Mouse (Mus musculus) mature B cell (primary cell): Measurements from ENCODE around the gene Aldob.

Experiments
- in situ Hi-C: fragments of 300-500 bp; cut with MboI; formaldehyde crosslinking; loops from 2 replicates; pipeline ENCODE4 v1.14.3; 2019

Gene Aldob

DNA sequence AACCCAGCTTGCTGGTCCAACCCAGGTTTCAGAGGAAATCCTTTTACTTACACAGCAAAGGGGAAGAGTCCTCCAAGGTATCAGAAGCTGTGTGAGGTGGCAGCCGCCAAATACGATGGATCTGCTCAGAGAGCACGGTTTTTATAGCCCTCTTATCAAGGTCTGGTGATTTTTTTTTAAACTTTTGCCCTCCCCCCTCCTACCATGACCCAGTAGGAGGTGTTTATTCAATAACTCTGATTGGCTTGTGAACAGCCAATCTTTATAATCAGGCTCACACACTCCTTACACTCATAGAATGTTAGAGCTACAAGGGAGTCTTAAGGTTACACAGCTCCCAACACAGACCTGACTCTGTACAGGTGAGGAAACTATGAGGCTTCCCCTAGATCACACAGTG, at the start of gene Aldob:
Aldob (minus strand) TSS at position 164 of the 400 bp plus-strand sequence.
- in situ Hi-C loops = no loop called here

DNA sequence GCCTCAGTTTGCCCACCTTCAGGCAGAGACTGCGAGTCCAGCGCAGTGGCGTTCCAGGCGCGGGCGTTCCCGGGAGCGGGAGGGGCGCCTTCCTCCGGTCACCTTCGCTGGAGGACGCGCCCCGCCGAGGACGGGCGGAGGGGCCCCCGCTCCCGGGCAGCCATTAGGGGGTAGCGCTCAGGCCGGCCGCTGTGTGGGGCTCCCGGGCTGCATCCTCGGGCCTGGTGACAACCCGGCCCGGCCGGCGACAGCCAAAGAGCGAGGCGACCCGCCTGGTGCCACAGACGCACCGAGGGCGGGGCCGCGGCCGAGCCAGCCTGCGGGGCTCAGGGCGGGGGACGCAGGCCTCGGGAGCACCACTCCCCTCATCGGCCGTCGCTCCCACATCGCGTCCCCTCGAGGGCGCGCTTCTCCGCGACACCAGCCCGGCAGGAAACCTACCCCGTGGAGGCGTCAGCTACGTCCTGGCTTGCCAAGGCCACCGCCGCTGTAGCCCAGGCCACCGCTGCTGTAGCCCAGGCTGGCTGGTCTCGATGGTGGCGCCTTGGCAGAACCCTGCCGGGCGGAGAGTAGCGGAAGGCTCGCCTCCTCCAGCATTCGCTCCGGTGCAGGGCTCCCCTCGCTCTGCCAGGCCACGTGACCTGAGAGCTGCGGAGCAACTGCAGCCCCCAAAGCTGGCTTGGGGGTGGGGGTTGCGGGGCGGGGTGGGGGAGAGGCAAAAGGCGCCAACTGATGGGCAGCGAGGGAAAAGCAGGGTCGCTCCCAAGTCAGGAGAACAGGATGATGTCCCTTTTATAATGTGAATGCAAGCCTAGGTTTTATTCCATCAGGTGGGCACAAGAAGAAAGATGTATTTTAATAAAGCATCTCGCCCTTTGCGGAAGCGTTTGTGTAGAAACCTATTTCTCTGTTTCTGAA, 48.1 kb upstream of the Aldob start, which contains the start of gene Tmem246:
Tmem246 (minus strand) TSS at position 694 of the 918 bp plus-strand sequence.
- in situ Hi-C loops = no loop called here

GRCm38 (mm10) chr4:49596846-49597182, 47.5 kb upstream of the Aldob start:
- in situ Hi-C loops = no loop called here

DNA sequence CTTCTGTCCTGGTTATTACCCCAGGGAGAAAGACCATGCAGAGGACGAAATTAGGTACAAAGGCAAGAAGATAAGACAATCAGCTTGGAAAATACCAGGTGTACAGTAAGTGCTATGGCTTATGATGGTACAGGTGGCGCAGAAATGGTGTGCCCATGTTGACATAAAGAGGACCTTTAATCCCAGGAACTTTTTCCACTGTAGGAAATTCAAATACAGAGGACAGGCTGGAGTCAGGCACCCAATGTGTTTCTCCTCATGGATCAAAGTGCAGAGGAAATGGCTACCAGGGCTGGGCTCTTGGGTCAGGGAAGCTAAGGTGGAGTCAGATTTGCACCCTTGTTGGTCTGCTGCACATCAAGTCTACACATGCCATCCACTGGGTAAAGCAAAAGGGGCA, 40.8 kb upstream of the Aldob start:
- in situ Hi-C loops = no loop called here

DNA sequence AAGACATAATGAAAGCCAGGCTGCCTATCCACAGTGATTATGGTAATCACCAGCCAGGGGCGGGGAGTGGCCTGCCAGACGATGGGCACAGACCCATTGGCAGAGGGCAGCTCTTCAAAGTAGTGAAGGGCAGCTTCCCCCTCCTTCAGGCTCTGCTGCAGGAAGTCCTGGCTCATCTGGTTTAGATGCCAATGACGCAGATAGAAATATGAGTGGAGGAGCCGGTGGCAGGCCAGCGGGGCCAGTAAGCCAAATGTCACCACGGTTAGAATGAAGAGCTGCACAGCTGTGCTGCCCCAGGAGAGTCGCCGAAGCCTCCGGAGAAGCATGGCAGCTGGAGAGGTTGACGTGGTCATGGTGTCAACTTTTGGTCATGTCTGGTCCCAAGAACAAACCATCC, 37.5 kb upstream of the Aldob start:
- in situ Hi-C loops = no loop called here

- in situ Hi-C loops = no loop called here
Observed at GRCm38 (mm10) chr4:49585524-49586101, 36.3 kb upstream of the Aldob start.

DNA sequence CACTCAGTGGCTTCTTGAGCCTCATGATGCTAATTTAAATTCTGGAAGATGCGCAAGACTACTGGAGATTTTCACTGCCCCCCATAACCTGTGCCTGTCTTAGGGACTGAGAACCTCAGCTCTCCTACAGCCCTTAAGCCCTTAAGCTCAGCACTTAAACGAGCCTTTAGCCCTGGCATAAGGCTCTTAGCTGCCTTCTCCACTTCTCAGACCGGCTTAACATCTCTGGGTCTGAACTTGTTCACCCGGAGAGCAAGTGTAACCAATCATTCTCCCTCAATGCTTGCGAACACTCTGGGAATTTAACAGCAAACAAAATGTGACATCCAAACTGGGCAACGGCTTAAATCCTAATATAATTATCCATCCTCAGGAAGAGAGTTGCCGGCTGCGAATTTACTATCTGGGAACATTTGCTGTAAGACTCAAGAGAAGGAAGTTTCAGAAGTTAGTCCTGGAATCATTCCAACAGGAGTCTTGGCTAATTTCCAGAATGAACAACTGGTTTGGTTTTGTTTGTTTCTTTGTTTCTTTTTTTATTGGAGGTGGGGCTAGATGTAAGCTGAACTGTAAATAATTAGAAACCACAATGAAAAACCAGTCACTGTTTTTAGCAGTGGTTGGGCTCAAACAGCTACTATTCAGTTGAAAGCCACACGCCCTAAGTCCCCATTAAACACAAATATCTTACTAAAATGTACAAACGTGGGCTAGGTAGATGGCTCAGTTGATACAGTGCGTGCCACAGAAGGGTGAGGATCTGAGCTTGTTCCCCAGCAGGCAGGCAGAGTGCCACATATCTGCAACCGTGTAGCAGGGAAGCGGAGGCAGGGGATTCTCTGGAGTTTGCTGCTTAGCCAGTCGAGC, 34.9 kb upstream of the Aldob start:
- in situ Hi-C loops = no loop called here

DNA sequence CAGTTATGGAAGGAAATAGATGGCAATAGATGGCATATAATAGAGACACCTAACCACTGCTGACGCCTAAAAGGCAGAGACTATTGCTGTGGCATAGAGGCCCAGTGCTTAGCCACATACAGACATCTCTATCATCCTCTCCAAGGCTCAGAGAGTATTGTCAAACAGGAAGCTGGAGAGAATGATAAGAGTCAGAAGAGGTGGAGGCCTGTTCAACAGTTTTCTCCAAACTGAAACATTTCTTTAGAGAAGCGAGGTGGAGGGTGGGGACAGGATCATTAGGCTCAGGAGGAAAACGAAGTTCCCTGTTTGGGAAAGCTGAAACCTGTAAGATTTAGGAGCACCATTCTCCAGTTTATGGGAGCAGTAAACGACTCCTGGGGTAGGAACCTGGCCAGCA, 31.9 kb upstream of the Aldob start:
- in situ Hi-C loops = no loop called here

- in situ Hi-C loops = no loop called here
Observed at GRCm38 (mm10) chr4:49572194-49572593, 22.8 kb upstream of the Aldob start.

DNA sequence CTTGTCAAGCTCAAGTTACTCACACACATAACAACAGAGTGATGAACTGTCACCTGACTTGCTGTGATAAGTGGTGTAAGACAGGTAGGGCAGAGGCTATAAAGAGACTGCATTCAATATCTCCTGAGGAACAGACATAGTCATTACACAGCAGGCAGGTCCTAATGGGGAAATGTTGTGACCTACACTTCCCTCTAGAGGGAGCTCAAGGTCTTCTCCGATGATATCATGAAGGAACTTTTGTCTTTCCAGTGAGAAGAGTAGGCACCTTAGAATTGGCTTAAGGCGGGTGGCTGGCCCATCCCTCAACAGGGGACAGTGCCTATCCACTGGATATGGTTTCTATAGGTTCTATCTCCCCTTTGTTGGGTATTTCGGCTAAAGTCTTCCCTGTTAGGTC, 18.3 kb upstream of the Aldob start:
- in situ Hi-C loops = no loop called here

- in situ Hi-C loops = no loop called here
Observed at GRCm38 (mm10) chr4:49559915-49560772, 10.8 kb upstream of the Aldob start.

GRCm38 (mm10) chr4:49558181-49558580, 8.8 kb upstream of the Aldob start:
- in situ Hi-C loops = no loop called here

GRCm38 (mm10) chr4:49557375-49557774, 8.0 kb upstream of the Aldob start:
- in situ Hi-C loops = no loop called here

- in situ Hi-C loops = no loop called here
Observed at GRCm38 (mm10) chr4:49553380-49553779, 4.0 kb upstream of the Aldob start.

GRCm38 (mm10) chr4:49547544-49548219, 1.7 kb downstream of the Aldob start:
- in situ Hi-C loops = no loop called here

DNA sequence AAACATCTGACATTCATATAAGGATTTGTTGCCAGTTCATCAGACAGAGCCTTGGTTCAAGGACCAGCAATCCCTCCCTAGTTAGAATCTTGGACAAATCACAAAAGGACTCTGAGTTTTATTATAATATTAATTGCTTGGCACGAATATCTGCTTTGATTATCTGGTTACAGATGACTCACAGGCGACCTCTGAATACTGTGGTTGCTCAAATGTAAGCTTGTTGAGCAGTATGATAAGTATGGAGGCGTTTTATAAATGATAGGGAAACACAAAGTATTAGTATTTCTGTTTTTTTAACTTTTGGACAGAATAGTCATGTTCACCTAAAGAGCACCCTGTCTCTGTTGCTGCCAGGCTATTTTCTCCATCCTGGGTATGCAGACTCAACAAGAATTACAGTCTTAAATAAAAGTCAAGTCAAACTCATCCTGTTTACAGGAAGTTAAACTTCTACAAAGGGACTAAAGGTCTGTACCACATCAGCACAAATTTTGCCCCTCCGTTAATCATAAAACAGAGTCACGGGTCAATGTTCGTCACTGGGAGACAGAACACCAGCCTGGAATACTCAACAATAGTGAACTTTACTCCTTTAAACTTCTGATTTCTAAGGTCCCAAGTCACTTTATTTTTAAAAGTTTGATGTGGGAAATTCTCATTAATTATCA, 2.3 kb downstream of the Aldob start:
- in situ Hi-C loops = no loop called here

DNA sequence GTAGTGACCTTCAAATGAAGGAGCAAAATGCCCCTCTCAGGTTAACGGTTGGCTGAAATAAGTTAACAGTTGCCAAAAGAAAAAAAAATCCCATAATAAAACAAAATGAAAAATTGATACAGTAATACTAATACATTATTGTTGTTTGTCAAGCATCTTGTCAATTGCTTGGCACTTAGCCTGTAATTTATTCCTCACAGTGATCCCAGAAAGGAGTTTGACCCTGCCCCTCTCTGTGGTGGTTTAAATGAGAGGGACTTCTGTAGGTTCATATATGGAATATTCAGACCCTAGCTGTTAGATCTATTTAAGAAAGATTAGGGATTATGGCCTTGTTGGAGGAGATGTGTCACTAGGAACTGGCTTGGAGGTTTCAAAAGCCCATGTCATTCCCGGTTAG, 3.3 kb downstream of the Aldob start:
- in situ Hi-C loops = no loop called here

- in situ Hi-C loops = no loop called here
Observed at GRCm38 (mm10) chr4:49540966-49541365, 8.4 kb downstream of the Aldob start.

- in situ Hi-C loops = no loop called here
Observed at GRCm38 (mm10) chr4:49539665-49540064, 9.7 kb downstream of the Aldob start.

GRCm38 (mm10) chr4:49536671-49537070, 12.7 kb downstream of the Aldob start:
- in situ Hi-C loops = no loop called here
